In genomic region chr12:118301866-118302835, GRCm38 (mm10) we compare ENCODE assay signal across 8 mouse cellular contexts. TPM values are rescaled to one million over a fixed set of nuclear protein-coding genes. Genes with fewer than 3 reads are reported as not detected.
DNase-seq lines count a peak whose midpoint lies in the region; ATAC-seq and TF ChIP-seq lines count a peak whose summit lies in the region.

No protein-coding gene starts in this region.

- TF ChIP-seq EP300 in ES-Bruce4 (IDR thresholded peaks at IDR 0.05; ENCODE audit: insufficient read depth, low read depth, low read length) = 0 out of 2 replicates have a peak, but pooled peaks have one; percentile 23
- peak; percentile 76; the same call in 1 of the 2 replicates for TF ChIP-seq EP300 in liver, postnatal 0 days (IDR thresholded peaks at IDR 0.05; ENCODE audit: low read depth)

- peak; percentile 99 to 100 for DNase-seq in heart, postnatal 10 days
- peak; percentile 92 for DNase-seq in large intestine, adult 2 months (ENCODE audit: low read depth, low spot score)
- peak; percentile 100 for DNase-seq in liver, postnatal 0 days
- DNase-seq in testis, postnatal 10 days (ENCODE audit: low spot score) = peak; percentile 100

- H3K4me2 ChIP-seq in forebrain, embryonic 13.5 days = peak overlapping the region; percentile 72
- H3K4me2 ChIP-seq in liver, postnatal 0 days (ENCODE audit: low read depth, low read length) = peak overlapping the region; percentile 97
- peak overlapping the region; percentile 71 for H3K4me2 ChIP-seq in neural tube, embryonic 14.5 days (ENCODE audit: low read depth, low read length)

- no peaks in the 10 kb centered on the region for H3K36me3 ChIP-seq in ES-Bruce4 (ENCODE audit: control insufficient read depth, insufficient read depth, low read length, poor library complexity, severe bottlenecking)
- H3K36me3 ChIP-seq in forebrain, embryonic 13.5 days (ENCODE audit: poor library complexity, severe bottlenecking) = 0 out of 2 replicates have a peak, but pooled peaks cover 9% of the 10 kb centered on the region
- H3K36me3 ChIP-seq in liver, postnatal 0 days (replicated peaks; ENCODE audit: insufficient read depth, low read length) = no peaks in the 10 kb centered on the region
- no peaks in the 10 kb centered on the region for H3K36me3 ChIP-seq in neural tube, embryonic 14.5 days (ENCODE audit: control insufficient read depth, insufficient read depth, low read length)

- intact Hi-C loops in heart, postnatal 10 days (cut with DNase I) = loop anchor here (5.0 kb wide), 2 partner anchors 105 to 550 kb away; partner anchors contain the start of gene Dnah11

- peak overlapping the region; percentile 93 for H3K9ac ChIP-seq in ES-Bruce4 (ENCODE audit: low read depth, poor library complexity, severe bottlenecking)
- H3K9ac ChIP-seq in forebrain, embryonic 13.5 days = peak overlapping the region; percentile 81
- H3K9ac ChIP-seq in liver, postnatal 0 days (replicated peaks) = peak overlapping the region; percentile 98
- H3K9ac ChIP-seq in neural tube, embryonic 14.5 days (replicated peaks; ENCODE audit: low read depth, low read length) = peak overlapping the region; percentile 78

- peak; percentile 83 for ATAC-seq in cerebellum, adult (ENCODE audit: insufficient number of reproducible peaks, low FRiP score, low TSS enrichment)
- ATAC-seq in forebrain, embryonic 13.5 days = peak; percentile 92
- ATAC-seq in liver, postnatal 0 days = peak; percentile 83
- peak; percentile 92 for ATAC-seq in neural tube, embryonic 14.5 days (ENCODE audit: low read depth)

- no peaks in the 10 kb centered on the region for H3K9me3 ChIP-seq in ES-Bruce4 (replicated peaks; ENCODE audit: control insufficient read depth, insufficient read depth, low read length, poor library complexity, severe bottlenecking)
- no peaks in the 10 kb centered on the region for H3K9me3 ChIP-seq in forebrain, embryonic 13.5 days (replicated peaks)
- no peaks in the 10 kb centered on the region for H3K9me3 ChIP-seq in liver, postnatal 0 days (ENCODE audit: low read length)
- H3K9me3 ChIP-seq in neural tube, embryonic 14.5 days (ENCODE audit: control insufficient read depth, low read length) = no peaks in the 10 kb centered on the region

- peak overlapping the region; percentile 33; the same call in 1 of the 2 replicates for H3K27ac ChIP-seq in ES-Bruce4 (ENCODE audit: insufficient read depth, low read length)
- H3K27ac ChIP-seq in forebrain, embryonic 13.5 days = peak overlapping the region; percentile 98
- peak overlapping the region; percentile 100 for H3K27ac ChIP-seq in liver, postnatal 0 days (ENCODE audit: low read depth)
- peak overlapping the region; percentile 96 for H3K27ac ChIP-seq in neural tube, embryonic 14.5 days (ENCODE audit: low read depth, low read length)

- no peak for TF ChIP-seq CTCF in ES-Bruce4 (IDR thresholded peaks at IDR 0.05; ENCODE audit: low read depth, low read length)
- TF ChIP-seq CTCF in liver, postnatal 0 days (IDR thresholded peaks at IDR 0.05; ENCODE audit: low read depth) = peak; percentile 54

- peak overlapping the region; percentile 83 for H3K4me3 ChIP-seq in ES-Bruce4 (ENCODE audit: low read depth, low read length)
- H3K4me3 ChIP-seq in forebrain, embryonic 13.5 days = peak overlapping the region; percentile 76
- peak overlapping the region; percentile 96 for H3K4me3 ChIP-seq in liver, postnatal 0 days (ENCODE audit: low read depth, low read length)
- peak overlapping the region; percentile 85 for H3K4me3 ChIP-seq in neural tube, embryonic 14.5 days (ENCODE audit: low read depth, low read length)

- H3K4me1 ChIP-seq in ES-Bruce4 (ENCODE audit: control insufficient read depth, insufficient read depth, low read length) = peaks cover 1% of the 10 kb centered on the region
- peaks cover 32% of the 10 kb centered on the region for H3K4me1 ChIP-seq in forebrain, embryonic 13.5 days
- peaks cover 23% of the 10 kb centered on the region for H3K4me1 ChIP-seq in liver, postnatal 0 days (ENCODE audit: insufficient read depth)
- peaks cover 22% of the 10 kb centered on the region for H3K4me1 ChIP-seq in neural tube, embryonic 14.5 days (ENCODE audit: control insufficient read depth, insufficient read depth, low read length)

- under 1% methylated on average over 64 of the region's 74 CpGs for WGBS in forebrain, embryonic 13.5 days
- WGBS in large intestine, adult 2 months = 1% methylated on average over 74 of the region's 74 CpGs
- under 1% methylated on average over 66 of the region's 74 CpGs for WGBS in liver, postnatal 0 days (ENCODE audit: insufficient replicate concordance)
- under 1% methylated on average over 69 of the region's 74 CpGs for WGBS in neural tube, embryonic 14.5 days

- no peaks in the 10 kb centered on the region for H3K27me3 ChIP-seq in ES-Bruce4 (ENCODE audit: control insufficient read depth, insufficient read depth, low read length, poor library complexity, severe bottlenecking)
- H3K27me3 ChIP-seq in forebrain, embryonic 13.5 days = no peaks in the 10 kb centered on the region
- no peaks in the 10 kb centered on the region for H3K27me3 ChIP-seq in liver, postnatal 0 days (ENCODE audit: insufficient read depth, low read length)
- no peaks in the 10 kb centered on the region for H3K27me3 ChIP-seq in neural tube, embryonic 14.5 days (ENCODE audit: control insufficient read depth, insufficient read depth, low read length)

- TF ChIP-seq POLR2A in ES-Bruce4 (IDR thresholded peaks at IDR 0.05; ENCODE audit: insufficient read depth, low read length) = no peak

RNA-seq across cellular contexts. Expression of gene Sp4, which starts 0.9 kb away (rescaled TPM):
- 11.5 and 14.3 TPM in 2 replicates for polyA plus RNA-seq in ES-Bruce4 (2011; ENCODE audit: insufficient read depth, insufficient read length, low read depth, missing spikeins)
- polyA plus RNA-seq in forebrain, embryonic 13.5 days (2015; fragmentation: Nextera tagmentation; extraction: Ambion mirVana) = 20.0 and 21.7 TPM in 2 replicates
- 10 to 100 TPM in 1 of 2 experiments, 1 to 10 TPM in 1; 7.8 to 10.3 TPM for total RNA-seq in heart, postnatal 10 days (2021)
- 1.1 and 3.2 TPM in 2 replicates for polyA plus RNA-seq in large intestine, adult 2 months (2012; rRNA removed)
- polyA plus RNA-seq in liver, postnatal 0 days (2015; fragmentation: Nextera tagmentation; extraction: Ambion mirVana) = 2.5 and 3.0 TPM in 2 replicates
- polyA plus RNA-seq in neural tube, embryonic 14.5 days (2014; fragmentation: Nextera tagmentation; extraction: Ambion mirVana) = 29.0 and 30.3 TPM in 2 replicates

Comparison
In these comparisons a context has a peak if more than half of its experiments do, and no peak if none do; other contexts are left out.
1. Peak in every context shown above with its lines: DNase-seq, ATAC-seq, H3K4me3 ChIP-seq and H3K27ac ChIP-seq.
2. H3K27ac ChIP-seq: peak in every context shown above with its lines; median percentile 100 in liver, postnatal 0 days; 98 in forebrain, embryonic 13.5 days; 96 in neural tube, embryonic 14.5 days; 33 in ES-Bruce4.